Mouse (Mus musculus): ENCODE results near the gene Smo. TPM values are rescaled to one million over a fixed set of nuclear protein-coding genes. Genes with fewer than 3 reads are reported as not detected.

Smo gene
- polyA plus RNA-seq, 1 experiment from 2014 or later = 117 TPM

GRCm38 (mm10) chr6:29721890-29722289 is 13.4 kb upstream of the Smo start:
- no peaks in the 10 kb centered on the region for H3K27me3 ChIP-seq
- no peak for ATAC-seq

DNA sequence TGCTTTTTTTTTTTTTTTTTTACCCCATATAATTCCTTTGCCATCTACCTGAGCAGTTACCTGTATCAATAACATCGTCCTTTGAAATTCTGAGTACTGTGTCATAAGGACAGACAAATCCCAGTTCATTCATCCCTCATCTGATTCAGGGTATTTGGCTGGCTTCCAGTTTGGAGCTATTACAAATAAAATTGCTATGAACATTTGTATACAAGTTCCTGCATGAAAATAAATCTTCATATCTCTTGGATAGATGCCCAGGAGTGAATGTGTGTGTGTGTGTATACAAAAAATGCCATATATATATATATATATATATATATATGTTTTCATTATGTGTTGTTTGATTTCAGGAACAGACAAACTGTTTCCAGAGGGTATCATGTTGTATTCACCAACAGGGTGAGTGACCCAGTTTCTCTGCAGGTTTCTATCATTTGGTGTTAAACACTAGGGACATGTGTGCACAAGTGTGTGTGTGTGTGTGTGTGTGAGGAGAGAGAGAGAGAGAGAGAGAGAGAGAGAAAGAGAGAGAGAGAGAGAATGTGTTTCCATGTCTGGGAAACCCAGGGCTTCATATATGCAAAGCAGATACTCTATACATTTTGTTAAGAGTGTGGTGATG is 8.6 kb upstream of the Smo start:
- POLR2A ChIA-PET = interaction anchor here (0.6 kb wide), 1 partner anchor 8 kb away, joined by 4 read pairs; the partner anchor contains the start of gene Smo
- ATAC-seq (no peak), DNase-seq (ENCODE audit: low read depth, low spot score) (no peak)
- no peaks in the 10 kb centered on the region for H3K27me3 ChIP-seq
- TF ChIP-seq CTCF (IDR thresholded peaks at IDR 0.05) = no peak
- in situ Hi-C loops (cut with MboI; ENCODE audit: low pct_unique_long_range_greater_than_20kb) = no loop called here
- CTCF ChIA-PET = no interaction called here

More at GRCm38 (mm10) chr6:29721890-29722289, 13.4 kb upstream of the Smo start:
- in situ Hi-C loops (cut with MboI; ENCODE audit: low pct_unique_long_range_greater_than_20kb) = no loop called here
- ChIA-PET CTCF (interaction anchor here (2.2 kb wide), 1 partner anchor 10 kb away, joined by 6 read pairs; no protein-coding TSS in a partner anchor), POLR2A (interaction anchor here (1.8 kb wide), 1 partner anchor 13 kb away, joined by 4 read pairs; no protein-coding TSS in a partner anchor)
- TF ChIP-seq CTCF (IDR thresholded peaks at IDR 0.05) = no peak
- DNase-seq (ENCODE audit: low read depth, low spot score) = no peak

DNA sequence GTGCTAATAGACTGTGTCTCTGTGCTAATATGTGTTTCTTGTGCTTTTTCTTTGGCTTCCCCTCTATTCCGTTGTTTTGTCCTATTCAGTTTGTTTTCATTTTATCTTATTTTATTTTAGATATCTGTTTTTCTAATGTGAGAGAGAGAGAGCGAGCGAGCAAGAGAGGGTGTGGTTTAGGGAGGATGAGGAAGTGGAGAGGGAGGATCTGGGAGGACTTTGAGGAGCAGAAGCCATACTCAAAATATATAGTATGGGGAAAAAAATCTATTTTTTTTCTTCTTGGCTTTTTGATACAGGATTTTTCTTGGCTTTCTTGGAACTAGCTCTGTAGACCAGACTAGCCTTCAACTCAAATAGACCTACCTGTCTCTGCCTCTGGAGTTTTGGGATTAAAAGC is 7.3 kb upstream of the Smo start:
- in situ Hi-C loops (cut with MboI; ENCODE audit: low pct_unique_long_range_greater_than_20kb) = no loop called here
- ChIA-PET CTCF (no interaction called here), POLR2A (no interaction called here)
- no peaks in the 10 kb centered on the region for H3K27me3 ChIP-seq
- DNase-seq (ENCODE audit: low read depth, low spot score) = no peak
- no peak for TF ChIP-seq CTCF (IDR thresholded peaks at IDR 0.05)
- no peak for ATAC-seq

- in situ Hi-C loops (cut with MboI; ENCODE audit: low pct_unique_long_range_greater_than_20kb) = no loop called here
- TF ChIP-seq CTCF (IDR thresholded peaks at IDR 0.05) = no peak
- ChIA-PET POLR2A (no interaction called here), CTCF (interaction anchor here (2.7 kb wide), 1 partner anchor 17 kb away, joined by 7 read pairs; no protein-coding TSS in a partner anchor)
- H3K27me3 ChIP-seq = no peaks in the 10 kb centered on the region
- DNase-seq (ENCODE audit: low read depth, low spot score) (no peak), ATAC-seq (no peak)
These were observed 5.8 kb upstream of the Smo start for GRCm38 (mm10) chr6:29729491-29729890.

- no peaks in the 10 kb centered on the region for H3K27me3 ChIP-seq
- in situ Hi-C loops (cut with MboI; ENCODE audit: low pct_unique_long_range_greater_than_20kb) = no loop called here
- no peak for TF ChIP-seq CTCF (IDR thresholded peaks at IDR 0.05)
- ATAC-seq (peak; percentile 71), DNase-seq (ENCODE audit: low read depth, low spot score) (peak; percentile 10)
- ChIA-PET CTCF (interaction anchor here (2.7 kb wide), 1 partner anchor 23 kb away, joined by 10 read pairs; no protein-coding TSS in a partner anchor), POLR2A (interaction anchor here (0.5 to 2.1 kb wide), 10 partner anchors 9 to 209 kb away, joined by 3 to 7 read pairs (median 4); no protein-coding TSS in a partner anchor)
These were observed 567 bp downstream of the Smo start for GRCm38 (mm10) chr6:29735689-29736451.

DNA sequence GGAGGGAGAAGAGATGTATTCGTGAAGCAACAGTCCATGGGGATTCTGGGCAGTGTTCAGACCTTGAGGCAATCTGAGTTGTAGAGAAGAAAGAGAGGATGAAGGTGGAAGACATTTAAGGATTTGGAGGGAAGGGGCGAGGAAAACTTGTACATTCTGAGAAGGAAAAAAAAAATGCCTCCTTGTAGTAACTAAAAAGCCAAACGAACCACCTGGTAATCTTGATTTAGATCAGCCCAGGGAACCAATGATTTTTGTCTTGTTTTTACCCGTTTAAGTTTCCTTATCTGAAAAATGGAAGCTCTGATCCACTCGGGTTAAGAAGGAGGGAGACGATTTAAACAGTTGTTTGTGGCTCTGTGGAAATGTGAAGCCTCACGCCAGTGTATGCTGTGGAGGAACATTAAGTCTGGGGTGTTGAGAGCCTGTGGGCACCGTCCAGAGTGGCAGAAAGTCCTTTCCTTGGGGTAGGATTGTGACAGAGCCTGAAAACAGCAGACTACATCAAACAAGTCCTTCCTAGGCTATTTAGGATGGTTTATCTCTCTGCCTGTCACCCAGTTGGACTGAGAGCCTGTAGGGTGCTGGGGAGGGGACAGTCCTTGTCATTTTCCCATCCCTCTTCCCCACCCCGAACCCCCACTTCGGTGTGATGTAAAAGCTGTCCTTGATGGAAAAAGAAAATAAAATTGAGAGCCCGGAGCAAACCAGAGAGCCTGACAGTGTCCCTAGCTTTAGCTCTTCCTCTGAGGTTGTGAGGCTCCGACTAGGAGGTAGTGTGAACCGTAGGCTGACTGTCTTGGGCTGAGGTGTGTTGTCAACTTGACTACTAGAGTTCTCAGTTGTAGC is 1.5 kb downstream of the Smo start:
- DNase-seq (ENCODE audit: low read depth, low spot score) = no peak
- ATAC-seq = no peak
- ChIA-PET CTCF (interaction anchor here (1.0 to 2.7 kb wide), 2 partner anchors 21 to 24 kb away, joined by 5 to 10 read pairs; no protein-coding TSS in a partner anchor), POLR2A (interaction anchor here (0.6 to 2.1 kb wide), 6 partner anchors 9 to 58 kb away, joined by 3 to 7 read pairs (median 4); no protein-coding TSS in a partner anchor)
- H3K27me3 ChIP-seq = no peaks in the 10 kb centered on the region
- no peak for TF ChIP-seq CTCF (IDR thresholded peaks at IDR 0.05)
- in situ Hi-C loops (cut with MboI; ENCODE audit: low pct_unique_long_range_greater_than_20kb) = no loop called here

- no peak for TF ChIP-seq CTCF (IDR thresholded peaks at IDR 0.05)
- in situ Hi-C loops (cut with MboI; ENCODE audit: low pct_unique_long_range_greater_than_20kb) = no loop called here
- ATAC-seq = no peak
- no peaks in the 10 kb centered on the region for H3K27me3 ChIP-seq
- ChIA-PET CTCF (interaction anchor here (0.7 to 1.1 kb wide), 2 partner anchors 9 to 13 kb away, joined by 3 read pairs; no protein-coding TSS in a partner anchor), POLR2A (interaction anchor here (1.2 kb wide), 1 partner anchor 651 kb away, joined by 7 read pairs; no protein-coding TSS in a partner anchor)
- no peak for DNase-seq (ENCODE audit: low read depth, low spot score)
These were observed 16.3 kb downstream of the Smo start for GRCm38 (mm10) chr6:29751466-29752152.

GRCm38 (mm10) chr6:29753336-29753735 is 18.0 kb downstream of the Smo start:
- CTCF ChIA-PET = no interaction called here
- no peak for DNase-seq (ENCODE audit: low read depth, low spot score)
- POLR2A ChIA-PET = no interaction called here
- no peak for TF ChIP-seq CTCF (IDR thresholded peaks at IDR 0.05)
- no peak for ATAC-seq
- H3K27me3 ChIP-seq = no peaks in the 10 kb centered on the region
- in situ Hi-C loops (cut with MboI; ENCODE audit: low pct_unique_long_range_greater_than_20kb) = no loop called here

- POLR2A ChIA-PET = interaction anchor here (1.2 to 1.6 kb wide), 2 partner anchors 19 to 22 kb away, joined by 4 to 6 read pairs; no protein-coding TSS in a partner anchor
- no peaks in the 10 kb centered on the region for H3K27me3 ChIP-seq
- ATAC-seq = no peak
- in situ Hi-C loops (cut with MboI; ENCODE audit: low pct_unique_long_range_greater_than_20kb) = loop anchor here (5.0 kb wide), 1 partner anchor 44 kb away; no protein-coding TSS in a partner anchor
- CTCF ChIA-PET = interaction anchor here (1.0 kb wide), 1 partner anchor 10 kb away, joined by 3 read pairs; no protein-coding TSS in a partner anchor
- DNase-seq (ENCODE audit: low read depth, low spot score) = no peak
- no peak for TF ChIP-seq CTCF (IDR thresholded peaks at IDR 0.05)
These were observed 20.7 kb downstream of the Smo start for GRCm38 (mm10) chr6:29756001-29756400.

Data from Patski (cell line).